Mouse (Mus musculus): Measurements from ENCODE around the gene Enpp3. TPM values are rescaled to one million over a fixed set of nuclear protein-coding genes. Genes with fewer than 3 reads are reported as not detected.

The Enpp3 gene
- polyA plus RNA-seq (2016; fragmentation: Nextera tagmentation; extraction: Ambion mirVana), result 6.6 and 6.8 TPM in 2 replicates

GRCm38 (mm10) chr10:24842676-24843075 lies at the start of gene Enpp3:
TSS of gene Enpp3 (minus strand) at chr10:24842823.
- Histone ChIP-seq H3K4me1 (no peaks in the 10 kb centered on the region), H3K27me3 (replicated peaks) (no peaks in the 10 kb centered on the region), H3K36me3 (no peaks in the 10 kb centered on the region), H3K9me3 (no peaks in the 10 kb centered on the region), H3K4me2 (replicated peaks) (no peak within 1 kb of the TSS), H3K4me3 (no peak within 1 kb of the TSS), H3K9ac (no peak within 1 kb of the TSS), H3K27ac (no peak within 1 kb of the TSS)
- 94% methylated on average over 1 of the region's 1 CpGs for WGBS
- no peak for ATAC-seq (ENCODE audit: low FRiP score, low read depth)

GRCm38 (mm10) chr10:24888343-24888742 lies 45.7 kb upstream of the Enpp3 start:
- no peak overlapping the region for H3K4me2 ChIP-seq (replicated peaks)
- peaks cover 68% of the 10 kb centered on the region for H3K36me3 ChIP-seq
- H3K27ac ChIP-seq, result no peak overlapping the region
- H3K27me3 ChIP-seq (replicated peaks), result no peaks in the 10 kb centered on the region
- H3K9me3 ChIP-seq, result no peaks in the 10 kb centered on the region
- no peak for ATAC-seq (ENCODE audit: low FRiP score, low read depth)
- H3K9ac ChIP-seq, result no peak overlapping the region
- no peaks in the 10 kb centered on the region for H3K4me1 ChIP-seq
- H3K4me3 ChIP-seq, result no peak overlapping the region
- WGBS, result 93% methylated on average over 7 of the region's 7 CpGs

- H3K4me2 ChIP-seq (replicated peaks), result no peak overlapping the region
- peaks cover 74% of the 10 kb centered on the region for H3K36me3 ChIP-seq
- no peaks in the 10 kb centered on the region for H3K4me1 ChIP-seq
- ATAC-seq (ENCODE audit: low FRiP score, low read depth), result 0 out of 2 replicates have a peak, but pooled peaks have one; percentile 56
- H3K4me3 ChIP-seq, result no peak overlapping the region
- H3K27ac ChIP-seq, result no peak overlapping the region
- H3K9me3 ChIP-seq, result no peaks in the 10 kb centered on the region
- H3K27me3 ChIP-seq (replicated peaks), result no peaks in the 10 kb centered on the region
- H3K9ac ChIP-seq, result no peak overlapping the region
- 87% methylated on average over 9 of the region's 9 CpGs for WGBS
Observed at GRCm38 (mm10) chr10:24886008-24886407, 43.4 kb upstream of the Enpp3 start.

- Histone ChIP-seq H3K27me3 (replicated peaks) (no peaks in the 10 kb centered on the region), H3K9ac (no peak overlapping the region), H3K4me1 (0 out of 2 replicates have a peak, but pooled peaks cover 2% of the 10 kb centered on the region), H3K36me3 (peaks cover 60% of the 10 kb centered on the region), H3K4me3 (no peak overlapping the region), H3K4me2 (replicated peaks) (no peak overlapping the region), H3K27ac (no peak overlapping the region), H3K9me3 (no peaks in the 10 kb centered on the region)
- no peak for ATAC-seq (ENCODE audit: low FRiP score, low read depth)
- WGBS, result 83% methylated on average over 4 of the region's 4 CpGs
Observed at GRCm38 (mm10) chr10:24873624-24874023, 31.0 kb upstream of the Enpp3 start.

GRCm38 (mm10) chr10:24869760-24870290 lies 27.2 kb upstream of the Enpp3 start, which contains the start of gene Med23:
TSS of gene Med23 (plus strand) at chr10:24869986.
- H3K27me3 ChIP-seq (replicated peaks), result no peaks in the 10 kb centered on the region
- peak; percentile 100 for ATAC-seq (ENCODE audit: low FRiP score, low read depth)
- peak within 1 kb of the TSS; percentile 87 for H3K4me3 ChIP-seq
- H3K9ac ChIP-seq, result peak within 1 kb of the TSS; percentile 83
- H3K27ac ChIP-seq, result no peak within 1 kb of the TSS
- under 1% methylated on average over 36 of the region's 36 CpGs for WGBS
- H3K36me3 ChIP-seq, result peaks cover 27% of the 10 kb centered on the region
- 0 out of 2 replicates have a peak, but pooled peaks cover 2% of the 10 kb centered on the region for H3K4me1 ChIP-seq
- H3K4me2 ChIP-seq (replicated peaks), result peak within 1 kb of the TSS; percentile 64
- no peaks in the 10 kb centered on the region for H3K9me3 ChIP-seq

- no peaks in the 10 kb centered on the region for H3K9me3 ChIP-seq
- 76% methylated on average over 6 of the region's 6 CpGs for WGBS
- H3K4me1 ChIP-seq, result no peaks in the 10 kb centered on the region
- no peak overlapping the region for H3K9ac ChIP-seq
- H3K4me2 ChIP-seq (replicated peaks), result no peak overlapping the region
- H3K4me3 ChIP-seq, result no peak overlapping the region
- no peaks in the 10 kb centered on the region for H3K27me3 ChIP-seq (replicated peaks)
- no peaks in the 10 kb centered on the region for H3K36me3 ChIP-seq
- no peak overlapping the region for H3K27ac ChIP-seq
- ATAC-seq (ENCODE audit: low FRiP score, low read depth), result no peak
Observed at GRCm38 (mm10) chr10:24864434-24864833, 21.8 kb upstream of the Enpp3 start.

- ATAC-seq (ENCODE audit: low FRiP score, low read depth), result no peak
- Histone ChIP-seq H3K27me3 (replicated peaks) (no peaks in the 10 kb centered on the region), H3K9me3 (no peaks in the 10 kb centered on the region), H3K4me2 (replicated peaks) (no peak overlapping the region), H3K4me1 (no peaks in the 10 kb centered on the region), H3K4me3 (no peak overlapping the region), H3K27ac (no peak overlapping the region), H3K9ac (no peak overlapping the region), H3K36me3 (no peaks in the 10 kb centered on the region)
- WGBS, result 80% methylated on average over 2 of the region's 2 CpGs
Observed at GRCm38 (mm10) chr10:24863146-24863545, 20.5 kb upstream of the Enpp3 start.

GRCm38 (mm10) chr10:24841998-24842397 lies 625 bp downstream of the Enpp3 start:
- WGBS, result 51% methylated on average over 2 of the region's 2 CpGs
- no peaks in the 10 kb centered on the region for H3K27me3 ChIP-seq (replicated peaks)
- H3K9me3 ChIP-seq, result no peaks in the 10 kb centered on the region
- no peak overlapping the region for H3K9ac ChIP-seq
- H3K4me2 ChIP-seq (replicated peaks), result no peak overlapping the region
- no peak for ATAC-seq (ENCODE audit: low FRiP score, low read depth)
- H3K27ac ChIP-seq, result no peak overlapping the region
- H3K4me1 ChIP-seq, result no peaks in the 10 kb centered on the region
- no peak overlapping the region for H3K4me3 ChIP-seq
- no peaks in the 10 kb centered on the region for H3K36me3 ChIP-seq

GRCm38 (mm10) chr10:24840795-24841194 lies 1.8 kb downstream of the Enpp3 start:
- Histone ChIP-seq H3K36me3 (no peaks in the 10 kb centered on the region), H3K9ac (no peak overlapping the region), H3K4me1 (0 out of 2 replicates have a peak, but pooled peaks cover 3% of the 10 kb centered on the region), H3K4me3 (no peak overlapping the region), H3K27ac (no peak overlapping the region), H3K9me3 (no peaks in the 10 kb centered on the region), H3K4me2 (replicated peaks) (no peak overlapping the region), H3K27me3 (replicated peaks) (no peaks in the 10 kb centered on the region)
- 95% methylated on average over 4 of the region's 4 CpGs for WGBS
- ATAC-seq (ENCODE audit: low FRiP score, low read depth), result no peak

GRCm38 (mm10) chr10:24836366-24837038 lies 6.1 kb downstream of the Enpp3 start:
- H3K4me2 ChIP-seq (replicated peaks), result peak overlapping the region; percentile 52
- peak; percentile 54 for ATAC-seq (ENCODE audit: low FRiP score, low read depth)
- no peak overlapping the region for H3K4me3 ChIP-seq

GRCm38 (mm10) chr10:24835702-24836342 lies 6.8 kb downstream of the Enpp3 start:
- ATAC-seq (ENCODE audit: low FRiP score, low read depth), result peak; percentile 86
- H3K27me3 ChIP-seq (replicated peaks), result no peaks in the 10 kb centered on the region
- H3K36me3 ChIP-seq, result no peaks in the 10 kb centered on the region
- H3K4me2 ChIP-seq (replicated peaks), result peak overlapping the region; percentile 52
- peaks cover 16% of the 10 kb centered on the region; the same call in 1 of the 2 replicates for H3K4me1 ChIP-seq
- H3K27ac ChIP-seq, result no peak overlapping the region
- WGBS, result 18% methylated on average over 12 of the region's 12 CpGs
- no peaks in the 10 kb centered on the region for H3K9me3 ChIP-seq
- H3K4me3 ChIP-seq, result 0 out of 2 replicates have a peak overlapping the region, but pooled peaks have one; percentile 11
- H3K9ac ChIP-seq, result peak overlapping the region; percentile 45

More at GRCm38 (mm10) chr10:24836366-24837038, 6.1 kb downstream of the Enpp3 start:
- WGBS, result 56% methylated on average over 4 of the region's 4 CpGs
- no peak overlapping the region for H3K9ac ChIP-seq
- no peaks in the 10 kb centered on the region for H3K9me3 ChIP-seq
- peaks cover 16% of the 10 kb centered on the region; the same call in 1 of the 2 replicates for H3K4me1 ChIP-seq
- H3K27me3 ChIP-seq (replicated peaks), result no peaks in the 10 kb centered on the region
- H3K27ac ChIP-seq, result no peak overlapping the region
- no peaks in the 10 kb centered on the region for H3K36me3 ChIP-seq

- H3K4me3 ChIP-seq, result no peak overlapping the region
- WGBS, result 15% methylated on average over 4 of the region's 4 CpGs
- H3K27me3 ChIP-seq (replicated peaks), result no peaks in the 10 kb centered on the region
- H3K9ac ChIP-seq, result no peak overlapping the region
- peak overlapping the region; percentile 52 for H3K4me2 ChIP-seq (replicated peaks)
- no peak overlapping the region for H3K27ac ChIP-seq
- ATAC-seq (ENCODE audit: low FRiP score, low read depth), result no peak
- H3K4me1 ChIP-seq, result peaks cover 16% of the 10 kb centered on the region; the same call in 1 of the 2 replicates
- H3K9me3 ChIP-seq, result no peaks in the 10 kb centered on the region
- no peaks in the 10 kb centered on the region for H3K36me3 ChIP-seq
Observed at GRCm38 (mm10) chr10:24834634-24835371, 7.8 kb downstream of the Enpp3 start.
